18 mouse cellular contexts compared by ENCODE assay signal in genomic region chr3:69354681-69355080, GRCm38 (mm10).
"Had no signal": no experiment of that assay in that cellular context is flagged by ENCODE, and none has a peak within 500 bp of the region (broad histone marks: within the 10 kb centered on the region; RNA-seq: fewer than 3 reads in every experiment).

No protein-coding gene starts in this region.

- H3K4me3 ChIP-seq: midbrain, embryonic 10.5 days; midbrain, embryonic 13.5 days; midbrain, embryonic 15.5 days; myocyte; neural tube, embryonic 13.5 days; neural tube, embryonic 15.5 days had no signal

- H3K4me2 ChIP-seq: lung, embryonic 14.5 days; midbrain, embryonic 13.5 days; midbrain, embryonic 15.5 days; neural tube, embryonic 13.5 days; neural tube, embryonic 15.5 days had no signal

- H3K27me3 ChIP-seq: midbrain, embryonic 13.5 days; midbrain, embryonic 15.5 days; neural tube, embryonic 13.5 days; neural tube, embryonic 15.5 days had no signal

- ATAC-seq: midbrain, embryonic 13.5 days; midbrain, embryonic 15.5 days had no signal

- H3K36me3 ChIP-seq: midbrain, embryonic 10.5 days; midbrain, embryonic 13.5 days; midbrain, embryonic 15.5 days; neural tube, embryonic 13.5 days; neural tube, embryonic 15.5 days had no signal

- H3K27ac ChIP-seq: midbrain, embryonic 10.5 days; midbrain, embryonic 13.5 days; midbrain, embryonic 15.5 days; neural tube, embryonic 13.5 days; neural tube, embryonic 15.5 days had no signal

- DNase-seq: lung, adult 18-20 months; lung, embryonic 14.5 days; lung, postnatal 10 days; lung, postnatal 4 days; retina, postnatal 1 day; right cerebral cortex, adult 18-20 months; right cerebral cortex, postnatal 25 days; right cerebral cortex, postnatal 4 days; spleen, adult 18-20 months; thymus, adult 2 months; thymus, postnatal 25 days; thymus, postnatal 4 days had no signal

- H3K4me1 ChIP-seq: midbrain, embryonic 15.5 days had no signal

- H3K9ac ChIP-seq: lung, embryonic 14.5 days; midbrain, embryonic 13.5 days; midbrain, embryonic 15.5 days; neural tube, embryonic 13.5 days; neural tube, embryonic 15.5 days had no signal

- H3K9me3 ChIP-seq: midbrain, embryonic 10.5 days; midbrain, embryonic 13.5 days; midbrain, embryonic 15.5 days; neural tube, embryonic 13.5 days; neural tube, embryonic 15.5 days had no signal
